Mouse (Mus musculus) megakaryocyte, embryonic 14.5 days (primary cell): ENCODE results near the gene Nkrf. TPM values are rescaled to one million over a fixed set of nuclear protein-coding genes. Genes with fewer than 3 reads are reported as not detected.
A peak's percentile ranks its signal among the peaks of the same experiment; 100 is the strongest.

ENCODE experiments used
- H3K27me3 ChIP-seq: replicated peaks from 2 replicates; pipeline ENCODE3; 2012; ENCODE audit warnings: inconsistent platforms
- H3K36me3 ChIP-seq: replicated peaks from 2 replicates; pipeline ENCODE3; 2012; ENCODE audit warnings: low read length, inconsistent platforms, mixed read lengths
- H3K4me1 ChIP-seq: 2 replicates; pipeline ENCODE4 v1.6.1; 2012; ENCODE audit warnings: inconsistent platforms
- H3K4me3 ChIP-seq: replicated peaks from 2 replicates; pipeline ENCODE3; 2012; ENCODE audit warnings: moderate library complexity, mild to moderate bottlenecking, inconsistent platforms
- H3K9me3 ChIP-seq: 2 replicates; pipeline ENCODE4 v1.6.1; 2012; ENCODE audit warnings: inconsistent platforms
- FLI1 ChIP-seq: IDR thresholded peaks from 2 replicates; pipeline ENCODE4 v1.6.1; 2012; ENCODE audit warnings: low read length, inconsistent platforms, mixed read lengths
- GATA1 ChIP-seq: IDR thresholded peaks from 3 replicates; pipeline ENCODE4 v1.6.1; 2012; ENCODE audit warnings: mixed read lengths, low read length, inconsistent platforms, borderline replicate concordance
- polyA plus RNA-seq: library from polyadenylated mRNA; stranded (reverse); fragments of >175 nt; gene quantifications from 2 replicates; pipeline ENCODE4 v1.2.3, GENCODE M21; 2012; ENCODE audit warnings: low replicate concordance; ENCODE audit not compliant: insufficient read depth

Nkrf gene
- polyA plus RNA-seq, 1 experiment = 0.34 TPM

DNA sequence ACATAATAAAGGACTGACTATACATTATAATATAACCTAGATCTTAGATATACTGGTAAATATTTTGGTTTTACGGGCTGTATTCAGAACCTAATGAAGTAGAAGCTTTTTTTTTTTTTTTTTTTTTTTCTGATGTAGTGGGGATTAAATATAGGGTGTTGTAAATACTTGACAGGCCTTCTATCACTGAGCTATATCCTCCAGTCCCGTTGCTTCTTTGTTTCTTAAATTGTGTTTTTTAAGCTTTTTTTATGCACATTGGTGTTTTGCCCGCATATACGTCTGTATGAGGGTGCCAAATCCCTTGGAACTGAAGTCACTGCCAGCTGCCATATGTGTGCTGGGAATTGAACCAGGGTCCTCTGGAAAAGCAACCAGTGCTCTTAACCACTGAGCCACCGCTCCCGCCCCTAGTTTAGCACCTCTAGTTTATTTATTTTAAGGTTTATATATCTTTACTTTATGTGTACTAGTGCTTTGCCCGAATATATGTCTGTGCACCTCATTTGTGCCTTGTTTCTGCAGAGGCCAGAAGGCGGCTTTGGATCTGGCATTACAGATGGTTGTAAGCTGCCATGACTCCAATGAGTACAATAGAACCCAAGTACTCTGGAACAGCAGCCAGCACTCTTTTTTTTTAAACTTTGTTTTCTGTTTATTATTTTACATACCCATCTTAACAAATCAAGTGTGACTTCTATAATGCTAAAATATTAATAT lies 37.9 kb downstream of the Nkrf start:
- no peak for TF ChIP-seq FLI1
- no peak for TF ChIP-seq GATA1
- Histone ChIP-seq H3K4me3 (peak overlapping the region; percentile 90), H3K9me3 (no peaks in the 10 kb centered on the region), H3K27me3 (no peaks in the 10 kb centered on the region), H3K4me1 (peaks cover 9% of the 10 kb centered on the region; the same call in 1 of the 2 replicates), H3K36me3 (peaks cover 4% of the 10 kb centered on the region)

DNA sequence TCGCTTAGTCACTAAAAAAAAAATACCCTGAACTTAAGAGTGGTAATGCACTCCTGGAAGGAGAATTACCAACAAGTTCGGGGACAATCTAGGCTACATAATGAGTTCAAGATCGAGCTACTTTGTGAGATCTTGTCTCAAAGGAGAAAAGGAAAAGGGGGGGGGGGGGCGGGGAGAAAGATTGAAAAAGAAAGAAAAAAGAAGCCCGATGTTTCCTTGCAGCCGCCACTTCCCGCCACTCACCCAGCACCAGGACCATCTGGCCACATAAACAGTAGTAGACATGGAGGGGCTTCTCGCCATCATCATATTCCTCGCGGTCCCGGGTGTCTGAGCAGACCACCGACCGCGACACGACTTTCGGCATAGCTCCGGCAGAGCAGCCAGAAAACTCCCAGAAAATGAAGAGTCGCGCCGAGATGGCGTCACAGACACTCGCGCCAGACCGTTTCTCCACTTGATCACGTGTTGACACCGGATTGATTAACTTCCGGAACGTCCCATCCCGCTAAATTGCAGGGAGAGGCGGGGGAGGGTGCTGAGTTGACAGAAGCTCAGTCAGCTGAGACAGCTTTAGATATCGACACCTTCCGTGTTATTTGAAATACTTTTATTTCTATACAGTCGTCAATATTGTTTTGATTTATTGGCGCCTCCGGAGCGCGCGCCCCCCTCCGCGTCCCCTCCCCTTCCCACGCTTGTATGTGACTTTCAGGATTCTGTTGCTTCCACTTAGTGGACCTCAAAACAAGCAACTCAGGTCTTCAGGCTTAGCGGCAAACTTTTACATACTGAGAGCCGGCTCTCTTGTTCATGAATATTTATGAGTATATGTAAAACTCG lies 38.7 kb downstream of the Nkrf start:
- peak overlapping the region; percentile 90 for H3K4me3 ChIP-seq
- H3K27me3 ChIP-seq = no peaks in the 10 kb centered on the region
- H3K4me1 ChIP-seq = peaks cover 9% of the 10 kb centered on the region; the same call in 1 of the 2 replicates
- TF ChIP-seq FLI1 (no peak), GATA1 (no peak)
- no peaks in the 10 kb centered on the region for H3K9me3 ChIP-seq
- H3K36me3 ChIP-seq = peaks cover 7% of the 10 kb centered on the region

DNA sequence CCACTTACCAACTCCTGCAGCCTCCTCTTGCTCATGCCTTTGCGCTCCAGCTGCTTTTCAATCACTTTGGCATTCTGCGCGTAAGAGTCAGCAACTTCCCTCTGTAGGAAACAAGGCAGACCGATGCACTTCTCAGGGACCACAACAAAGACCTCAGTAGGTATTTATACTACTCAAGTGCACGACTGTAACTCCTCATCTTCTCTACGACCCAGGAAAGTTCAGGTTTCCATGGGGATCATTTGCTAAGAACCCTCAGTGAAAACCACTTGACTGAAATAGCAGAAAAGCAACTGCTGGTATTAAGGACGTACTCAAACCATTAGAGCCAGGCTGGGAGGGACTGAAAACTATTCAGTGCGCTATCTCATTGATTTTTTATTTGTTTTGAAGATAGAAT lies 50.1 kb downstream of the Nkrf start:
- no peak for TF ChIP-seq FLI1
- no peak for TF ChIP-seq GATA1
- no peaks in the 10 kb centered on the region for H3K4me1 ChIP-seq
- peaks cover 37% of the 10 kb centered on the region for H3K36me3 ChIP-seq
- no peaks in the 10 kb centered on the region for H3K27me3 ChIP-seq
- no peak overlapping the region for H3K4me3 ChIP-seq
- H3K9me3 ChIP-seq = no peaks in the 10 kb centered on the region

DNA sequence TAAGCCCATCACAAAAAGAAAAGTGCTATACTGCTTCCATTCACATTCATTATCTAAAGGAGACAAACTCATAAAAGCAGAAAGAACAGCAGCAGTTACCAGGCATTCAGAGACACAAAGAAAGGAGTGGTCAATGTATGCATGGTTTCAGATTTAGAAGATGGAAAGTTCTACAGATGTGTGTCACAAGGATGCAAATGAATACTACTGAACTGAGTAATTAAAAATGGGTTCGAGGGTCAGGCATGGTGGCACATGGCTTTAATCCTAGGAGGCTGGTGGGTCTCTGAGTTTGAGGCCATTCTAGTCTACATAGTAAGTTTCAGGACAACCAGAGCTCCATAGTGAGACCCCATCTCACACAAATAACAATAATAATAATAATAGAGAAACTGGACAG lies 55.5 kb downstream of the Nkrf start:
- no peak overlapping the region for H3K4me3 ChIP-seq
- H3K36me3 ChIP-seq = peaks cover 9% of the 10 kb centered on the region
- no peaks in the 10 kb centered on the region for H3K27me3 ChIP-seq
- H3K9me3 ChIP-seq = no peaks in the 10 kb centered on the region
- TF ChIP-seq GATA1 (no peak), FLI1 (no peak)
- H3K4me1 ChIP-seq = peaks cover 2% of the 10 kb centered on the region

DNA sequence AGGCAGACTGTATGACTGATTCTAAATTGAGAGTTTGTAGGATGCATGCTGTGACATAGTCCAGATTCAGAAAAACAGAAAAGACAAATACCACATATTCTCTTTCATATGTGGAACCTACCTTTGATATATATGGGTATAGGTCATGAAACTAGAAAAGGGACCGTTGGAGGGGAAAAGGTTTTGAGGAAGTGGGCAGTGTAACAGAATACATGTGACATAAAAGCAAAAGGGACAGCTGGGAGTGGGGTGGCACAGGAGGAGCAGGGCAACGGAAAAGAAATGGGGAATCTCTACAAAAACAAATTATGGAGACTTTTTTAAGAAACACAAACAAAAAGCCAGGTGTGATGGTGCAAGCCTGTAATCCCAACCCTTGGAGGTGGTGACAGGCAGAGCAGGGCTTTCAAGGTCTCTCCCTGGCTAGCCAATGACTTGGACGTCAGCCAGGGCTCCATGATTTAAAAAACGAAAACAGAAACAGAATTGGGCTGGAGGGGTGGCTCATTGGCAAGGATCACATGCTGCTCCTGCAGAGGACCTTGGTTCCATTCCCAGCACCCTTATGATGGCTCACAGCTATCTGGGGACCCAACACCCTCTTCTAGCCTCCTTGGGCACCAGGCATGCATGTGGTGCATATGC lies 59.2 kb downstream of the Nkrf start:
- TF ChIP-seq GATA1 (no peak), FLI1 (no peak)
- no peak overlapping the region for H3K4me3 ChIP-seq
- H3K9me3 ChIP-seq = no peaks in the 10 kb centered on the region
- peaks cover 25% of the 10 kb centered on the region for H3K4me1 ChIP-seq
- peaks cover 7% of the 10 kb centered on the region for H3K36me3 ChIP-seq
- no peaks in the 10 kb centered on the region for H3K27me3 ChIP-seq

DNA sequence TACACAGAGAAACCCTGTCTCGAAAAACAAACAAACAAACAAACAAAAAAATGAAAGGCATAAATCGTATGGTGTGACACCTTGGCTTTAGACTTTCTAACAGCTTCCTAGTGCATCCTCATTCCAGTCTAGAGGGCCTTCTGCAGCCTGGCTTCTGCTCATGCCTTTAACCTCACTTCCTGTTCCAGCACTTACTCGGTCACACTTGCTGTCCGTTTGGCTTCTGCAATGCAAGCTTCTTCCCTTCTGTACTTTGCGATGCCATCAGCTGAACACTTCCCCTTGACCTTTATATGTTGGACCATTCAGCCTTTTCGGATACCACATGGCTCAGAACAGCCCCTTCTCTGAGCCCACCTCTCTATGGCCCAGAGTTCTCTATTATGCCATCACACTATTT lies 61.0 kb downstream of the Nkrf start:
- peaks cover 4% of the 10 kb centered on the region for H3K36me3 ChIP-seq
- TF ChIP-seq GATA1 (no peak), FLI1 (no peak)
- H3K9me3 ChIP-seq = no peaks in the 10 kb centered on the region
- H3K27me3 ChIP-seq = no peaks in the 10 kb centered on the region
- peaks cover 25% of the 10 kb centered on the region for H3K4me1 ChIP-seq
- H3K4me3 ChIP-seq = no peak overlapping the region

DNA sequence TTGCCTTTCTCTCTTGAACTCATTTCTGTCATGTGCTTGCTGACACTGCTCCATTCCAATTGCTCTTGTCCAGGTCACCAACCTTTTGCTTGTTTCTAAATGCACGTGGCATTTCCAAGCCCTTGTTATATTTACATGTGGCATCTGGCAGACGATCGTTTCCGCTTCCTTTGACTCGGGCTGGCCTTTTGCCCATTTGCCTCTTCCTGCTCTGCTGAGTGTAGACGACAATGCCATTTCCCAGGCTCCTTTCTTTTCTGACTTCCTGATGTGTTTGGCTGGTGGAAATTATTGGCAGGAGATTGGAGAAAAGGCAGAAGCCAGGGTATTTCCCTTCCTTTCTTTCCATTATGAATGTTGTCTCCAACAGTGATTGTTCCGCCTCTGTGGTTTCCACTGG lies 63.3 kb downstream of the Nkrf start:
- Histone ChIP-seq H3K4me1 (peaks cover 25% of the 10 kb centered on the region), H3K36me3 (peaks cover 4% of the 10 kb centered on the region), H3K9me3 (no peaks in the 10 kb centered on the region), H3K4me3 (no peak overlapping the region), H3K27me3 (no peaks in the 10 kb centered on the region)
- TF ChIP-seq FLI1 (no peak), GATA1 (no peak)

Other genes starting within 250 kb of the Nkrf start
- 2.6 TPM in 1 of 2 replicates, not detected in the other for gene Slc25a43, start 159.2 kb downstream of the Nkrf start, polyA plus RNA-seq
- 5.3 and 23.0 TPM in 2 replicates for gene Slc25a5, start 107.2 kb downstream of the Nkrf start, polyA plus RNA-seq
- gene Ube2a, start 29.0 kb downstream of the Nkrf start, polyA plus RNA-seq = 206 and 276 TPM in 2 replicates
- 0.46 TPM in 1 of 2 replicates, not detected in the other for gene C330007P06Rik, start 28.8 kb downstream of the Nkrf start, polyA plus RNA-seq
- 0.92 and 3.7 TPM in 2 replicates for gene Sept6, start 88.9 kb upstream of the Nkrf start, polyA plus RNA-seq
- gene Sowahd, start 145.9 kb upstream of the Nkrf start, polyA plus RNA-seq = not detected in 2 replicates
- 63.5 and 367 TPM in 2 replicates for gene Rpl39, start 182.5 kb upstream of the Nkrf start, polyA plus RNA-seq
- gene Upf3b, start 207.4 kb upstream of the Nkrf start, polyA plus RNA-seq = 5.9 TPM in 1 of 2 replicates, not detected in the other
- 3.7 and 10.4 TPM in 2 replicates for gene Nkap, start 223.9 kb upstream of the Nkrf start, polyA plus RNA-seq